10 mouse cellular contexts compared by ENCODE assay signal in the genomic region with DNA sequence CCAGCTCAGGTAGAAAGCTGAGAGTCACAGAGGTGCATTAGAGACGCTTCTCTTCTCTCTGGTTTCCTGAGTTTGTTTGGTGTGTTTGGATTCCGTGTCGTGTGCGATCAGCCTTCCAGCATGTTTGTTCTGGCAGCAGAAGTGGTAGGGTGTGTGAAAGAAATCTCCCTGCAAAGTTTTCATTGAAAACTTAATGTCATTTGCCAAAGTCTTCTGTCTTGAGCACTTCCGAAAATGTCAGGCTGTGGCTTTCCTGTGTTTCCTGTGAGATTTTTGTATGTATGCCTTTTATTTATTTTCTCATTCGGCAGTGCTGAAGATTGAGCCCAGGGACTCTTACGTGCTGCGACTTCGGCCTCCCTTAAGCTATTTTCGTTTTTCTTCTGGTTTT. TPM values are rescaled to one million over a fixed set of nuclear protein-coding genes. Genes with fewer than 3 reads are reported as not detected.
DNase-seq lines count a peak whose midpoint lies in the region; ATAC-seq and TF ChIP-seq lines count a peak whose summit lies in the region.
"Had no signal": no experiment of that assay in that cellular context is flagged by ENCODE, and none has a peak within 500 bp of the region (broad histone marks: within the 10 kb centered on the region; RNA-seq: fewer than 3 reads in every experiment).

No protein-coding gene starts in this region.

- no peaks in the 10 kb centered on the region for H3K27me3 ChIP-seq in lung, embryonic 15.5 days
- no peaks in the 10 kb centered on the region for H3K27me3 ChIP-seq in stomach, postnatal 0 days (ENCODE audit: control insufficient read depth, insufficient read depth, low read length)
- H3K27me3 ChIP-seq: neural tube, embryonic 12.5 days had no signal

- 36% methylated on average over 10 of the region's 10 CpGs for WGBS in lung, embryonic 15.5 days
- WGBS in stomach, postnatal 0 days, result 28% methylated on average over 10 of the region's 10 CpGs

- no peak overlapping the region; the same call in 1 of the 2 replicates for H3K9ac ChIP-seq in lung, embryonic 15.5 days
- H3K9ac ChIP-seq in stomach, postnatal 0 days (ENCODE audit: low read length), result no peak overlapping the region
- H3K9ac ChIP-seq: neural tube, embryonic 12.5 days had no signal

- no peaks in the 10 kb centered on the region for H3K36me3 ChIP-seq in lung, embryonic 15.5 days
- no peaks in the 10 kb centered on the region for H3K36me3 ChIP-seq in stomach, postnatal 0 days (ENCODE audit: control insufficient read depth, insufficient read depth, low read length)
- H3K36me3 ChIP-seq: neural tube, embryonic 12.5 days had no signal

- peak overlapping the region; percentile 66 for H3K27ac ChIP-seq in lung, embryonic 15.5 days
- H3K27ac ChIP-seq in stomach, postnatal 0 days (replicated peaks), result peak overlapping the region; percentile 77
- H3K27ac ChIP-seq: neural tube, embryonic 12.5 days had no signal

- H3K4me1 ChIP-seq in lung, embryonic 15.5 days, result peaks cover 26% of the 10 kb centered on the region
- 0 out of 2 replicates have a peak, but pooled peaks cover 6% of the 10 kb centered on the region for H3K4me1 ChIP-seq in stomach, postnatal 0 days (replicated peaks; ENCODE audit: control insufficient read depth, insufficient read depth)
- H3K4me1 ChIP-seq: neural tube, embryonic 12.5 days had no signal

- no peak for TF ChIP-seq CTCF in stomach, postnatal 0 days (IDR thresholded peaks at IDR 0.05; ENCODE audit: low read depth)

- ATAC-seq in lung, embryonic 15.5 days (ENCODE audit: borderline replicate concordance, extremely low read depth, low FRiP score, low TSS enrichment), result no peak
- ATAC-seq in hematopoietic stem cell, adult 5-6 weeks (replicated peaks in 1 of 2; ENCODE audit: insufficient read depth in 1 of 2, low FRiP score in 2 of 2, low TSS enrichment in 1 of 2, low read depth in 1 of 2, poor library complexity in 2 of 2, severe bottlenecking in 2 of 2), result peak; percentile 38 to 66
- no peak for ATAC-seq in stomach, postnatal 0 days (ENCODE audit: low FRiP score, low TSS enrichment)

- H3K4me3 ChIP-seq in lung, embryonic 15.5 days, result no peak overlapping the region
- H3K4me3 ChIP-seq in stomach, postnatal 0 days (ENCODE audit: low read depth, low read length), result no peak overlapping the region
- H3K4me3 ChIP-seq: neural tube, embryonic 12.5 days had no signal

- H3K9me3 ChIP-seq in lung, embryonic 15.5 days, result no peaks in the 10 kb centered on the region
- no peaks in the 10 kb centered on the region for H3K9me3 ChIP-seq in stomach, postnatal 0 days (ENCODE audit: control insufficient read depth, low read length)
- H3K9me3 ChIP-seq: neural tube, embryonic 12.5 days had no signal

- 0 out of 2 replicates have a peak overlapping the region, but pooled peaks have one; percentile 10 for H3K4me2 ChIP-seq in lung, embryonic 15.5 days
- peak overlapping the region; percentile 2; the same call in 1 of the 2 replicates for H3K4me2 ChIP-seq in stomach, postnatal 0 days (replicated peaks; ENCODE audit: low read depth)
- H3K4me2 ChIP-seq: neural tube, embryonic 12.5 days had no signal

- intact Hi-C loops in heart, postnatal 25 days (cut with DNase I), result no loop called here

- DNase-seq in heart, adult 18-20 months, result peak; percentile 40
- DNase-seq in heart, postnatal 25 days (ENCODE audit: low spot score), result no peak
- DNase-seq in lung, postnatal 4 days, result no peak
- DNase-seq in stomach, postnatal 0 days (ENCODE audit: low spot score), result peak; percentile 40
- DNase-seq in urinary bladder, postnatal 14 days (ENCODE audit: low spot score), result no peak
- DNase-seq in spleen, postnatal 36 days (ENCODE audit: low spot score in 2 of 2), result no peak
- DNase-seq: right cerebral cortex, adult 18-20 months had no signal

- no peak for TF ChIP-seq EP300 in stomach, postnatal 0 days (optimal IDR thresholded peaks at IDR 0.05)

RNA-seq across cellular contexts. Expression of a gene that starts 19.1 kb away (rescaled TPM):
- total RNA-seq in heart, adult 18-20 months (2021), result 1 to 10 TPM; 3.9 to 4.4 TPM
- 1 to 10 TPM; 4.0 to 5.8 TPM for total RNA-seq in heart, postnatal 25 days (2021)
- 3.0 and 3.1 TPM in 2 replicates for polyA plus RNA-seq in lung, embryonic 15.5 days (2015; fragmentation: Nextera tagmentation; extraction: Ambion mirVana)
- total RNA-seq in hematopoietic stem cell, adult 5-6 weeks (2017), result 4.2 and 4.3 TPM in 2 replicates
- polyA plus RNA-seq in stomach, postnatal 0 days (2015; fragmentation: Nextera tagmentation; extraction: Ambion mirVana), result 3.7 and 3.8 TPM in 2 replicates

Comparison
In these comparisons a context has a peak if more than half of its experiments do, and no peak if none do; other contexts are left out.
1. DNase-seq: peak in heart, adult 18-20 months (2 of 2) and stomach, postnatal 0 days (single experiment); none in heart, postnatal 25 days (single experiment), lung, postnatal 4 days (0 of 2), urinary bladder, postnatal 14 days (single experiment) and spleen, postnatal 36 days (0 of 2).
2. ATAC-seq: peak in hematopoietic stem cell, adult 5-6 weeks (2 of 2); none in lung, embryonic 15.5 days (single experiment) and stomach, postnatal 0 days (single experiment).